Mouse (Mus musculus): Measurements from ENCODE around the gene Dpp4.

The Dpp4 gene

GRCm38 (mm10) chr2:62412081-62412821, at the start of gene Dpp4:
Gene Dpp4 (minus strand): TSS chr2:62412231.
- DNase-seq (ENCODE audit: low spot score), result no peak

- no peak for DNase-seq (ENCODE audit: low spot score)
Observed at GRCm38 (mm10) chr2:62460815-62461450, 48.9 kb upstream of the Dpp4 start.

GRCm38 (mm10) chr2:62460231-62460710, 48.2 kb upstream of the Dpp4 start:
- peak; percentile 16 for DNase-seq (ENCODE audit: low spot score)

- no peak for DNase-seq (ENCODE audit: low spot score)
Observed at GRCm38 (mm10) chr2:62459241-62460174, 47.5 kb upstream of the Dpp4 start.

- no peak for DNase-seq (ENCODE audit: low spot score)
Observed at GRCm38 (mm10) chr2:62458070-62458469, 46.0 kb upstream of the Dpp4 start.

- DNase-seq (ENCODE audit: low spot score), result no peak
Observed at GRCm38 (mm10) chr2:62454991-62455390, 43.0 kb upstream of the Dpp4 start.

- no peak for DNase-seq (ENCODE audit: low spot score)
Observed at GRCm38 (mm10) chr2:62454033-62454432, 42.0 kb upstream of the Dpp4 start.

GRCm38 (mm10) chr2:62450364-62450763, 38.3 kb upstream of the Dpp4 start:
- no peak for DNase-seq (ENCODE audit: low spot score)

- no peak for DNase-seq (ENCODE audit: low spot score)
Observed at GRCm38 (mm10) chr2:62449692-62450346, 37.8 kb upstream of the Dpp4 start.

GRCm38 (mm10) chr2:62440802-62441544, 28.9 kb upstream of the Dpp4 start:
- no peak for DNase-seq (ENCODE audit: low spot score)

- DNase-seq (ENCODE audit: low spot score), result no peak
Observed at GRCm38 (mm10) chr2:62440083-62440482, 28.1 kb upstream of the Dpp4 start.

- no peak for DNase-seq (ENCODE audit: low spot score)
Observed at GRCm38 (mm10) chr2:62431245-62431795, 19.3 kb upstream of the Dpp4 start.

- no peak for DNase-seq (ENCODE audit: low spot score)
Observed at GRCm38 (mm10) chr2:62425941-62426340, 13.9 kb upstream of the Dpp4 start.

GRCm38 (mm10) chr2:62423343-62423776, 11.3 kb upstream of the Dpp4 start:
- DNase-seq (ENCODE audit: low spot score), result no peak

- no peak for DNase-seq (ENCODE audit: low spot score)
Observed at GRCm38 (mm10) chr2:62422515-62423342, 10.7 kb upstream of the Dpp4 start.

- DNase-seq (ENCODE audit: low spot score), result no peak
Observed at GRCm38 (mm10) chr2:62421229-62421628, 9.2 kb upstream of the Dpp4 start.

- DNase-seq (ENCODE audit: low spot score), result no peak
Observed at GRCm38 (mm10) chr2:62420045-62420444, 8.0 kb upstream of the Dpp4 start.

GRCm38 (mm10) chr2:62417233-62417632, 5.2 kb upstream of the Dpp4 start:
- no peak for DNase-seq (ENCODE audit: low spot score)

- no peak for DNase-seq (ENCODE audit: low spot score)
Observed at GRCm38 (mm10) chr2:62411211-62412080, 585 bp downstream of the Dpp4 start.
